Mouse (Mus musculus) telencephalon, adult 2 months (tissue): Measurements from ENCODE around the gene Psap.

ENCODE experiments used
- DNase-seq: peaks from one replicate; pipeline ENCODE4 v3.0.0-alpha.2; 2011; ENCODE audit warnings: low read depth, low spot score

The Psap gene

DNA sequence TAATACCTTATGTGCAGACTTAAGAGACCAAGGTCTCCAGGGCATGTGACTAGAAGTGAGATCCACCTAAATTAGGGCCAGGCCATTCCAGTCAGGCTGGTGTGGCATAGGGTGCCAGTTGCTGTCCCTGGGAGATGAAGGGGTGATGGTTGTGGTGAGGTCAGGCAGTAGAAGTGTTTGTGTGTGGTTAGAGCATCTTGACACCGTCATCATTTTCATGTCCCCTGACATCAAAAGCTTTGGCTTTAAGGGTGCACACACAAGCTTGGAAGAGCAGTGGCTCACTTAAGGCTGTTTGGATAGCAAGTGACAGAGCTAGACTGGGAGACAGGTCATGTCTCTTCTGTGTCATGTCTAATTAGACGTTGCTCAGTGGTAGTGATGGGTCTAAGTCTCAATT lies 10.3 kb downstream of the Psap start:
- DNase-seq: no peak

- DNase-seq: no peak
Observed at GRCm38 (mm10) chr10:60289216-60289615, 11.8 kb downstream of the Psap start.

DNA sequence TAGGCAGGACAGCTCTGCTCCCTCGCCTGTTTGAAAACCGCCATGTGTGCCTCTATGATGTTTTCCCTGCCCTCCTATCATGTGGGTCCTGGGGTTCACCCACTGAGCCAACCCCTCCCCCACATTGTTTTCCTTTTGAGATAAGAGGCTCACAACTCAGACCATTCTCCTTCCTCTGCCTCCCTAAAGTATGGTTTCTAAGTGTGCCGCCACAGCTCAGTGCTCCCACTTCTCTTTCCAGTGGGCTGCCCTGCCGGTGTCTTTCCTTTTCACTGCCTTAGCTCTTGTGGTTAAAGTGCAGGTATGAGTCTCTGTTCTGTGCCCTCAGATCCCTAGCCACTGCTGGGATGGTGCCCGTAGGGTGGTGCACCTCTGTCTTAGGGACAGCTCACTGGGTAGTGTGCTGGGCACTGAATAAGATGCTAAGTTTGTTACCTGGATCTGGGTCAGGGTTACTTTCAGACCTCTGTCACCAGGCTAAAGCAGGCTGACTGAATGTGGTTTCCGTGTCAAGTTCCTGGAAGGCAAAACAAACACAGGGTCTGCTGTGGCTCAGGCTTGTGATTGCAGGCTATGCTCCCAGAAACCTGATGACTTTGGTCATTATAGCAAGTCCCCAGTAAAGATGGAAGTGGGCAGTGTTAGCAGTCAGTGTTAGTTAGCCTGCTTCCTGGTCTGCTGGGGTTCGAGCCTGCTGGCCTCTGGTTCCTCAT lies 12.8 kb downstream of the Psap start:
- DNase-seq: no peak

DNA sequence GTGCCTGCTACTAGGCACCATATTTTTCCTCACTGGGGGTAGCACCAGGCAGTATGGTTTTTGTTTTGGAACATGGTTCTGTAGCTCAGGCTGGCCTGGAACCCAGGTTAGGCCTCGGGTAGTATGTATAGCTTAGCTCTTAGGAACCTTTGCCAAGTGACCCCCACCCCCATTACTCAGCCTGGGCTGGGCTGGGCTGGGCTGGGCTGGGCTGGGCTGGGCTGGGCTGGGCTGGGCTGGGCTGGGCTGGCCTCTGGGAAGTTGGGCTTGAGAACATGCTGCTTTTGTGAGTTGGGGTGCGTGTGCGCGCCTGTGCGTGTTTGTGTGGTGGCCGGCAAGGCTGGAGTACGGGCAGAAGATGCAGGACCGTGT lies 13.3 kb downstream of the Psap start:
- DNase-seq: no peak

DNA sequence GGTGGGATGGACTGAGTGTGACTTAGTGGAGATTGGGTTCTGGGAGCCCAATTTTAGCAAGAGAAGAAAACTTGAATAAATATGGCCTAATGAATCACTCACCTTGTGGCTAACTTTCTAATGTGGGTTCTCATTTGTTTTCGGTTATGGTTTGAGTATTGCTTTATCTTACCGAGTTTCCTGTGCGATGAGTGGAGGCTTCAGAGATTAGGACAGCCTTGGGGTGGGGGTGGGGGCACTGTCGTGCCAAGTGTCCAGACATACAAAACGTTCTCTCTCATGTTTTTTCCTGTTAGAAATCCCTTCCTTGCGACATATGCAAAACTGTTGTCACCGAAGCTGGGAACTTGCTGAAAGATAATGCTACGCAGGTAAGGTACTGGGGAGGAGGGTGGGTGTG lies 14.8 kb downstream of the Psap start:
- no peak for DNase-seq

GRCm38 (mm10) chr10:60294621-60295020 lies 17.2 kb downstream of the Psap start:
- no peak for DNase-seq

DNA sequence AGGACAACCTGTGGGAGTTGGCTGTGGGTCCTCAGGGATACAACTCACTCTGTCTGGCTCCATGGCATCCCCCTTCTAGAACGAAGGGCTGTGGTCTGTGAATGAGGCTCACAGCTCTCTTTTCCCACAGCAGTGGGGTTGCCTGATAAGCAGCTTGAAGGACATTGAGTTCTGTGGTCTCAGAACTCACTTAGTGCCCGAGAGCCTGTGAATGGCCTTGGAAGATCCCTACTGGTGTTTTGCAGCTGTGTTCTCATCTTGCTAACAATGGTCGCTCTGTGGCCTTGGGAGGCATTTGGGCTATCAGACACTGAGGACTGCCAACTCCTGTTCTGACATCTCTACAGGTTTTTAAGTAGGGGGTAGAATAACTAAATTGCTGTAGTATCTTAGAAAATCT lies 17.9 kb downstream of the Psap start:
- no peak for DNase-seq

- no peak for DNase-seq
Observed at GRCm38 (mm10) chr10:60296027-60296426, 18.6 kb downstream of the Psap start.

DNA sequence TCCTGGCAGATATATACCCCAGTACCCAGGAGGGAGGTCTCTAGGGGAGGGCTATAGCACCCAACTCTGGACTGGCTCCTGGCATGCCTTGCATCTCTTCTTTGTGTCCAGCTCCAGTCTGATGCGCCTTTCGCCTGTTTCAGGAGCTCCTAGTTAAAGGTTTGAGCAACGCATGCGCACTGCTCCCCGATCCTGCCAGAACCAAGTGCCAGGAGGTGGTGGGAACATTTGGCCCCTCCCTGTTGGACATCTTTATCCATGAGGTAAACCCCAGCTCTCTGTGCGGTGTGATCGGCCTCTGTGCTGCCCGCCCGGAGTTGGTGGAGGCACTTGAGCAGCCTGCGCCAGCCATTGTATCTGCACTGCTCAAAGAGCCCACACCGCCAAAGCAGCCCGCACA lies 22.2 kb downstream of the Psap start:
- no peak for DNase-seq

- no peak for DNase-seq
Observed at GRCm38 (mm10) chr10:60303419-60303818, 26.0 kb downstream of the Psap start.

DNA sequence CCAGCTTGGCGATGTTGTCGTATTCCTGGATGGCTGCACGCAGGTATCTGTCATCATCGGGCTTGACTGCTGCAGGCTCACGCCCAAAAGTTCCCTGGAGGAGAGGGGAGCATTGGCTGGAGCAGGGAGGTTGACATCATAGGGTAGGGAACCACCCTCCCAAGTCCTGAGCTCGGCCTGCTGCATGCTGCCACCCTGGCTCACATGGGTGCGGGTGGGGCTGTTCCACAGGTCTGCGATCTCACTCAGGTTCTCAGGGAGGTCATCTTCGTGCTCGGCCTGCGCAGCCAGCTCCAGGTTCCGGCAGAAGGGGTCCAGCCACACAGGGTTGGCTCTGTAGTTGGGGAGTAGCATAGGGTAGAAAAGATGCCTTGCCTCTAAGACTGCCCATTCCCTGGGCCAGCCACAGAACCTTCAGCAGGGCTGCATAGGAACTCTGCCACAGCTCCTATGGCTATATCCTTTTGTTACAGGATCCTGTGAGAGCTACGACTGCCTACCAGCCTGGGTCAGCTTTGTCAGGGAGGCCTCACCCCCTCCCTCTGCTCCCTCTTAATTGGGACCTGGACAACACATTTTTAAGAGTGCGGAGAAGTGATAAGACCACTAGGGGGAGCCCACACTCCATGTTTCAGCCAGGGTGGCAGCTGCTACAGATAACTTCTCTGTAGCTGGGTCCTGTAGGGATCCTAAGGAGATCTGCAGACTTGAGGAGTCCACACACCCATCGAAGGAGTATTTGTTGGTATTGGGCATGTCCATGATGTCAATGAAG lies 27.6 kb downstream of the Psap start:
- no peak for DNase-seq

- DNase-seq: no peak
Observed at GRCm38 (mm10) chr10:60310629-60311028, 33.2 kb downstream of the Psap start.

- no peak for DNase-seq
Observed at GRCm38 (mm10) chr10:60313606-60314005, 36.2 kb downstream of the Psap start.

DNA sequence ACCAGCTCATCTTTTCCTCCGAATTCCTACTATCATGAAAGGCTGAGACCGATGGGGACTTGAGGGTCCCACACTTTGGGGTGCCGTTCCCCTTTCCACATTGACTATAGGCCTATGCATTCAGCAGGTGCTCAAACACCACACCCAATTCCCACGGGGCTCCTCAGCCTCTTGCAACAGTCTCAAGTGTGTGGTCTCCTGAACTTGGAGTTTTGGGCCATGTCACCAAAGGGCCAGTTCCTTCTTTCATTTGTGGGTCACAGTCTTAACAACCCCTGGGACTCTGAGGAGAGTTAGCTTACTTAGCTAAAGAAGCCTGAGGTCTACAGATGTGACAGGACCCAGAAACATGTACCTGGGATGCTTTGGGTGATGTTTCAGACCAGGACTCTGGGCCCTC lies 38.7 kb downstream of the Psap start:
- DNase-seq: no peak

DNA sequence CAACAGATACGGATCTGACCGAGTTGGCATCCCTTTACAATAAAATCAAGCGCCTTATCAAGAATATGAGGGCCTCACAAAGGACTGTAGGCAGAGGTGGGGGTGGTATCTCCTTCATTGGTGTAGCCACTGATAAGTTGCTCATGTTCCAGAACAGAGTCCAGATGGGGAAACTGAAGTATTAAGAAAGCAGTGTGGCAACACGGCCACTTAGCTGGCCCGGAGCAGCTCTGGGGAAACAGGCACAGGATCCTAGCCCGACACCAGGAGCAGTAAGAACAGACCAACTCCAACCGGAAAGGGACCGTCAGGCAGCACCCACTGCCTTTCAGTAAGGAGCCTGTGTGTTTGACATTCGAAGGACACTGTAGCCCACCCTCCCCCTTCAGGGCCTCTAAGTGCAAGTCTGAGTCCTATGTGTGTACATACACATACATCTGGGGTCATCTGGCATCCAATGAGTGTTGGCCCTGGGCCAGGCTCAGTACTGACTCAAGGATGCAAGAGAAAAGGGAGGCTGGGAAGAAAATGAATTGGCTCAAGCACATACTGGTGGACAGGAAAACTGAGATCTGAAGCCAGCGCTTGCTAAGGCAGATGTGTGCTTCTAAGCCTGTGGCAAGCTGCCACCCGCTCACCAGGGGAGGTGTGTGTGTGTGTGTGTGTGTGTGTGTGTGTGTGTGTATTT lies 51.7 kb downstream of the Psap start:
- no peak for DNase-seq

DNA sequence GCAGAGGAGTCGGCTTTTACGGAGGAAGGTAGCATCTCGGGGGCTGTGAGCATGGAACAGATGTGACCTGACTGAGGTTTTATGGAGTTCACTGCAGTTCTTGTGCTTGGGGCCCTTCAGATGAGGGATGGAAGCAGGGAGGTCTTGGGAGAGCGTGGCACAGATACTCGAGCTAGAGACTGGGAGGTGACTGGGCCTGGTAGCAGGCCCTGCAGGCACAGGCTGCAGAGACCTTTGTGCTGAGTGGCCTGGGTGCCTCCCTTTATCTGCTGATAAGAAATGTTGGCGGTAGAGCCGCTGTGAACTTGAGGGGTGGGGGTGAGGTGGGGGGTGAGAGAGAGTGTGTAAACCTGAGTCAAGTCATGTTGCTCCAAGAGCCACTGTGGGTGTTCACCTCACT lies 57.2 kb downstream of the Psap start:
- DNase-seq: no peak

DNA sequence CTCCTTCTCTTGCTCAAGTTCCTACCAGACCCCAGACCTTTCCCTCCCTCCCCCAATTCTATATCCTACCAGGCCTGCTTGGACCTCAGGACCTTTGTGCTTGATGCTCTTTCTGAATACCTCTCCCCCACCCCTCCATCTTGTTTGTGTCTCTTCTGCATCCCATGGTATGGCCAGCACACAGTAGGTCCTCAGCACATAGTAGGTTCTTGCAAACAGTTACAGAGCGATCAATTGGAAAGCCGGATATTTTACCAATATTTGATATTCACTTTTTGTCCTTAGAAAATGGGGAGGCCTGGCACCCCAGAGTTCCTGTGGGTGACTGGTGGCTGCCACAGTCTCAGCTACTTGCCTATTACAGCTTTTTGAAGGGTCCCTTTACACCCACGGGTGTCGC lies 57.6 kb downstream of the Psap start:
- DNase-seq: no peak

- DNase-seq: no peak
Observed at GRCm38 (mm10) chr10:60341528-60341927, 64.1 kb downstream of the Psap start.

GRCm38 (mm10) chr10:60344111-60344510 lies 66.7 kb downstream of the Psap start:
- DNase-seq: peak; percentile 15

GRCm38 (mm10) chr10:60346056-60346455 lies 68.6 kb downstream of the Psap start:
- DNase-seq: no peak

DNA sequence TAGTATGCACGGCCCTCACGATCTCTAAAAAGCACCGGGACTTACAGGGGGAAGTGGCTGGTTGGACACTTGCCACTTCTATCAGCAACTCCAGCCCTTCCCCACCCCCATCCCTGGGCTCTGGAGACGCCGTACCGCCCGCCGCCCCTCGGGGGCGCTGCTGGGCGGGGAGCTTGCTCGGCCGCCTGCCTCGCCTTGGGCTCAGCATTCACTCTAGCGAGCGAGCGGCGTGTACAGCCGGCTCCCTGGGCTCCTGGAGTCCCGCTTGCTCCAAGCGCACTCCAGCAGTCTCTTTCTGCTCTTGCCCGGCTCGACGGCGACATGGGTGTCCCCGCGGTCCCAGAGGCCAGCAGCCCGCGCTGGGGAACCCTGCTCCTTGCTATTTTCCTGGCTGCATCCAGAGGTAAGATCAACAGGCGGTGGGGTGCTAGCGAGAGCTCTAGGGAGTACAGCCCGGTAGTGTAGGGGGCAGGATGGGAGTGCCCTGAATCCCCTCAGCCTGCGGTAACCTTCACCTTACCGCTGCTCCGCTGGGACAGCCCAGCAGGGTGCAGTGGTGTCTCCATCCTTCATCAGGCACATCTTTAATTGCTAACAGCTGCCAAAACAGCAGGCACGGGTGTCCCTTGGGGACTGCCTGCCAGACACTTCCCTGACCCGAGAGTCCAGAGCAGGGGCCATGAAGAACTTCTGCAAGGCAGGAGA lies 69.4 kb downstream of the Psap start, which contains the start of gene Vsir:
Gene Vsir (plus strand): TSS at position 151 of the 705 bp plus-strand sequence.
- DNase-seq: no peak
